Mouse (Mus musculus) CH12.LX (cell line): ENCODE measurements around the gene Foxo6. TPM values are rescaled to one million over a fixed set of nuclear protein-coding genes. Genes with fewer than 3 reads are reported as not detected.

Source experiments
- DNase-seq: peaks from one replicate; pipeline ENCODE4 v3.0.0-alpha.2; 2013; ENCODE audit errors: extremely low read depth
- H3K27ac ChIP-seq: 2 replicates; pipeline ENCODE4 v1.5.1; 2012; ENCODE audit warnings: low read depth, mild to moderate bottlenecking, control low read depth, moderate library complexity; ENCODE audit not compliant: insufficient read depth
- H3K27me3 ChIP-seq: replicated peaks from 2 replicates; pipeline ENCODE3; 2012; ENCODE audit warnings: inconsistent platforms
- H3K36me3 ChIP-seq, 2 experiments: replicated peaks in 1 of 2; 2 replicates each; pipeline versions ENCODE3 to v1.6.1; 2012; ENCODE audit warnings: inconsistent platforms in 1 of 2, low read length in 1 of 2, mild to moderate bottlenecking in 1 of 2, mixed read lengths in 1 of 2, moderate library complexity in 1 of 2; ENCODE audit not compliant: control insufficient read depth in 1 of 2, insufficient read depth in 1 of 2
- H3K4me1 ChIP-seq, 2 experiments: 2 replicates each; pipeline ENCODE4 v1.6.1; 2012; ENCODE audit warnings: inconsistent platforms in 1 of 2, moderate library complexity in 1 of 2; ENCODE audit not compliant: insufficient read depth in 2 of 2, control insufficient read depth in 1 of 2
- H3K4me2 ChIP-seq: 2 replicates; pipeline ENCODE4 v1.6.1; 2012; ENCODE audit warnings: low read depth, mild to moderate bottlenecking, control low read depth; ENCODE audit not compliant: poor library complexity, insufficient read depth, severe bottlenecking
- H3K4me3 ChIP-seq, 3 experiments: fragments of 150-350 bp in 1 of 3; sonication (generic) in 1 of 3; replicated peaks in 1 of 3; 2 replicates each; pipeline versions ENCODE3 to v1.5.1; 2011 to 2012; ENCODE audit warnings: low read depth in 2 of 3, low read length in 2 of 3, mild to moderate bottlenecking in 2 of 3, moderate library complexity in 2 of 3, control low read depth in 1 of 3, improper control_type of control experiment in 1 of 3, inconsistent platforms in 1 of 3, mixed read lengths in 1 of 3; ENCODE audit not compliant: poor library complexity in 1 of 3
- H3K79me2 ChIP-seq: replicated peaks from 2 replicates; pipeline ENCODE4 v1.6.1; 2012; ENCODE audit warnings: mild to moderate bottlenecking, moderate library complexity; ENCODE audit not compliant: control insufficient read depth, poor library complexity, insufficient read depth, severe bottlenecking; ENCODE audit errors: extremely low read depth
- H3K9ac ChIP-seq: 2 replicates; pipeline ENCODE4 v1.6.1; 2012; ENCODE audit warnings: low read depth, mild to moderate bottlenecking, control low read depth, moderate library complexity; ENCODE audit not compliant: insufficient read depth
- H3K9me3 ChIP-seq: replicated peaks from 2 replicates; pipeline ENCODE3; 2012; ENCODE audit warnings: low read length, inconsistent platforms, mixed read lengths
- CTCF ChIP-seq, 2 experiments: IDR thresholded peaks in 1 of 2; conservative IDR thresholded peaks in 1 of 2; 2 replicates each; pipeline ENCODE4 v1.5.1; 2011 to 2012; ENCODE audit warnings: low read depth in 2 of 2, low read length in 2 of 2, improper control_type of control experiment in 1 of 2, inconsistent platforms in 1 of 2, mild to moderate bottlenecking in 1 of 2, moderate library complexity in 1 of 2
- EP300 ChIP-seq: IDR thresholded peaks from 2 replicates; pipeline ENCODE4 v1.6.1; 2011; ENCODE audit warnings: low read length, improper control_type of control experiment
- ETS1 ChIP-seq: conservative IDR thresholded peaks from 2 replicates; pipeline ENCODE4 v1.6.1; 2012; ENCODE audit warnings: low read depth, mild to moderate bottlenecking, inconsistent platforms, low read length, improper control_type of control experiment, moderate library complexity
- HCFC1 ChIP-seq: IDR thresholded peaks from 2 replicates; pipeline ENCODE4 v1.6.1; 2012; ENCODE audit warnings: low read depth, mild to moderate bottlenecking, inconsistent platforms, low read length, improper control_type of control experiment
- IRF4 ChIP-seq: IDR thresholded peaks from 2 replicates; pipeline ENCODE4 v1.6.1; 2014; ENCODE audit warnings: low read depth, mild to moderate bottlenecking, inconsistent platforms, low read length, improper control_type of control experiment
- JUND ChIP-seq: conservative IDR thresholded peaks from 2 replicates; pipeline ENCODE4 v1.6.1; 2011; ENCODE audit warnings: low read depth, low read length, improper control_type of control experiment
- MAFK ChIP-seq: IDR thresholded peaks from 2 replicates; pipeline ENCODE4 v1.6.1; 2011; ENCODE audit warnings: low read length, improper control_type of control experiment; ENCODE audit not compliant: insufficient replicate concordance
- MAX ChIP-seq: IDR thresholded peaks from 2 replicates; pipeline ENCODE4 v1.6.1; 2011; ENCODE audit warnings: low read length, improper control_type of control experiment
- MAZ ChIP-seq: IDR thresholded peaks from 2 replicates; pipeline ENCODE4 v1.6.1; 2012; ENCODE audit warnings: low read depth, mild to moderate bottlenecking, inconsistent platforms, low read length, improper control_type of control experiment, moderate library complexity
- MEF2A ChIP-seq: IDR thresholded peaks from 2 replicates; pipeline ENCODE4 v1.6.1; 2014; ENCODE audit warnings: low read depth, mild to moderate bottlenecking, inconsistent platforms, low read length, improper control_type of control experiment, borderline replicate concordance
- MXI1 ChIP-seq: IDR thresholded peaks from 2 replicates; pipeline ENCODE4 v1.6.1; 2011; ENCODE audit warnings: mild to moderate bottlenecking, low read depth, low read length, improper control_type of control experiment
- POLR2A ChIP-seq: IDR thresholded peaks from 2 replicates; pipeline ENCODE4 v1.6.1; 2011; ENCODE audit warnings: low read depth, mild to moderate bottlenecking, improper control_type of control experiment, low read length
- POLR2AphosphoS2 ChIP-seq: IDR thresholded peaks from 2 replicates; pipeline ENCODE4 v1.6.1; 2011; ENCODE audit warnings: low read depth, low read length, improper control_type of control experiment
- RAD21 ChIP-seq: IDR thresholded peaks from 2 replicates; pipeline ENCODE4 v1.6.1; 2011; ENCODE audit warnings: low read depth, mild to moderate bottlenecking, low read length, improper control_type of control experiment, moderate library complexity
- RCOR1 ChIP-seq: conservative IDR thresholded peaks from 2 replicates; pipeline ENCODE4 v1.6.1; 2012; ENCODE audit warnings: low read depth, mild to moderate bottlenecking, inconsistent platforms, low read length, improper control_type of control experiment
- SIN3A ChIP-seq: IDR thresholded peaks from 2 replicates; pipeline ENCODE4 v1.6.1; 2012; ENCODE audit warnings: low read length, improper control_type of control experiment, inconsistent platforms
- SMC3 ChIP-seq: IDR thresholded peaks from 2 replicates; pipeline ENCODE4 v1.6.1; 2011; ENCODE audit warnings: low read depth, low read length, improper control_type of control experiment
- TBP ChIP-seq: conservative IDR thresholded peaks from 2 replicates; pipeline ENCODE4 v1.6.1; 2011; ENCODE audit warnings: low read depth, low read length, improper control_type of control experiment
- USF1 ChIP-seq: IDR thresholded peaks from 2 replicates; pipeline ENCODE4 v1.6.1; 2014; ENCODE audit warnings: low read depth, mild to moderate bottlenecking, inconsistent platforms, low read length, improper control_type of control experiment
- USF2 ChIP-seq: conservative IDR thresholded peaks from 2 replicates; pipeline ENCODE4 v1.6.1; 2011; ENCODE audit warnings: low read depth, low read length, improper control_type of control experiment
- ZC3H11A ChIP-seq: IDR thresholded peaks from 2 replicates; pipeline ENCODE4 v1.6.1; 2012; ENCODE audit warnings: low read depth, mild to moderate bottlenecking, inconsistent platforms, low read length, improper control_type of control experiment
- ZMIZ1 ChIP-seq: IDR thresholded peaks from 2 replicates; pipeline ENCODE4 v1.6.1; 2012; ENCODE audit warnings: low read depth, mild to moderate bottlenecking, inconsistent platforms, low read length, improper control_type of control experiment
- dilution Hi-C: fragments of 300-500 bp; cut with MboI; formaldehyde crosslinking; loops from 2 replicates; pipeline ENCODE4 v1.14.3; 2020; ENCODE audit warnings: low sequenced_read_pairs; ENCODE audit not compliant: extremely low pct_unique_long_range_greater_than_20kb, extremely low pct_ligation_motif_present
- in situ Hi-C: fragments of 300-500 bp; cut with MboI; formaldehyde crosslinking; loops from 3 replicates; pipeline ENCODE4 v1.14.3; 2019; ENCODE audit warnings: low sequenced_read_pairs, low pct_ligation_motif_present, low pct_unique_long_range_greater_than_20kb, mixed read lengths
- polyA plus RNA-seq: library from polyadenylated mRNA; unstranded; fragments of >175 nt; gene quantifications from 2 replicates; pipeline ENCODE4 v1.2.1, GENCODE M21; 2012; ENCODE audit warnings: low read depth; ENCODE audit not compliant: insufficient read length
- total RNA-seq, 2 experiments: library from RNA; depleted of rRNA; stranded (reverse); fragments of 300-350 nt in 1 of 2; fragments of >200 nt in 1 of 2; gene quantifications; 2 replicates each; pipeline ENCODE4 v1.2.3; 2012 to 2014

The Foxo6 gene
- total and polyA plus RNA-seq, 3 experiments: not detected

GRCm38 (mm10) chr4:120314571-120314970 lies 27.4 kb upstream of the Foxo6 start:
- in situ Hi-C loops: no loop called here

GRCm38 (mm10) chr4:120313309-120313708 lies 26.2 kb upstream of the Foxo6 start:
- Histone ChIP-seq H3K36me3 (no peaks in the 10 kb centered on the region), H3K27me3 (peaks cover 44% of the 10 kb centered on the region), H3K4me3 (peak overlapping the region in 1 of 3 experiments; percentile 19), H3K4me1 (peaks cover 7 to 24% of the 10 kb centered on the region in 2 experiments), H3K79me2 (no peaks in the 10 kb centered on the region), H3K9me3 (peaks cover 7% of the 10 kb centered on the region), H3K9ac (no peak overlapping the region), H3K27ac (no peak overlapping the region), H3K4me2 (peak overlapping the region; percentile 42; the same call in 1 of the 2 replicates)
- TF ChIP-seq EP300 (0 out of 2 replicates have a peak, but pooled peaks have one; percentile 25), MAX (peak; percentile 67), RAD21 (no peak), JUND (no peak), USF2 (peak; percentile 66), USF1 (peak; percentile 78)
- dilution Hi-C loops (no loop called here), in situ Hi-C loops (no loop called here)
- peak; percentile 62 for DNase-seq

More at GRCm38 (mm10) chr4:120314571-120314970, 27.4 kb upstream of the Foxo6 start:
- H3K79me2 ChIP-seq: no peaks in the 10 kb centered on the region
- H3K4me1 ChIP-seq: peaks cover 7 to 24% of the 10 kb centered on the region in 2 experiments
- TF ChIP-seq MEF2A (no peak), RCOR1 (no peak), USF2 (no peak)
- TF ChIP-seq, all 38 proteins: peak for 0
- Histone ChIP-seq H3K9me3 (peaks cover 7% of the 10 kb centered on the region), H3K9ac (no peak overlapping the region), H3K36me3 (no peaks in the 10 kb centered on the region), H3K4me2 (no peak overlapping the region), H3K27me3 (peaks cover 45% of the 10 kb centered on the region), H3K4me3 (no peak overlapping the region), H3K27ac (no peak overlapping the region)
- dilution Hi-C loops: no loop called here
- no peak for DNase-seq

- no peak overlapping the region for H3K27ac ChIP-seq
- no peaks in the 10 kb centered on the region for H3K36me3 ChIP-seq
- in situ Hi-C loops (no loop called here), dilution Hi-C loops (no loop called here)
- peaks cover 6% of the 10 kb centered on the region for H3K9me3 ChIP-seq
- H3K4me3 ChIP-seq: no peak overlapping the region
- no peak overlapping the region for H3K4me2 ChIP-seq
- TF ChIP-seq ZMIZ1 (no peak), HCFC1 (no peak), CTCF (conservative IDR thresholded peaks at IDR 0.05 in 1 of 2, IDR thresholded peaks at IDR 0.05 in 1 of 2; ENCODE audit: low read depth in 2 of 2, low read length in 2 of 2) (no peak), MXI1 (no peak), ETS1 (no peak), SMC3 (no peak), TBP (no peak), IRF4 (no peak), SIN3A (no peak), MAZ (no peak), MAFK (no peak), RAD21 (no peak), MEF2A (no peak), POLR2AphosphoS2 (no peak), POLR2A (no peak), USF2 (no peak), ZC3H11A (no peak)
- TF ChIP-seq, all 38 proteins: peak for 0
- H3K4me1 ChIP-seq: peaks cover 0 to 4% of the 10 kb centered on the region in 2 experiments; a peak in 1 of 4 replicates
- no peak overlapping the region for H3K9ac ChIP-seq
- no peak for DNase-seq
- peaks cover 71% of the 10 kb centered on the region for H3K27me3 ChIP-seq
- no peaks in the 10 kb centered on the region for H3K79me2 ChIP-seq
These were observed 17.4 kb upstream of the Foxo6 start for GRCm38 (mm10) chr4:120304580-120304979.
